Mouse (Mus musculus) liver, postnatal 0 days (tissue): Measurements from ENCODE around the gene Gm14569. TPM values are rescaled to one million over a fixed set of nuclear protein-coding genes. Genes with fewer than 3 reads are reported as not detected.

Source experiments
- ATAC-seq: fragments of 200-750 bp; cut with Nextera tagmentation; 2 replicates; pipeline ENCODE4 v1.8.0; 2017; ENCODE audit warnings: mild to moderate bottlenecking, moderate library complexity
- DNase-seq: peaks from one replicate; pipeline ENCODE4 v3.0.0-alpha.2; 2016
- H3K27ac ChIP-seq: fragments of 300-500 bp; sonication (generic); 2 replicates; pipeline ENCODE4 v1.5.1; 2014; ENCODE audit warnings: antibody characterized with exemption, moderate library complexity, mild to moderate bottlenecking, low read depth
- H3K27me3 ChIP-seq: fragments of 300-500 bp; sonication (generic); 2 replicates; pipeline ENCODE4 v1.6.1; 2014; ENCODE audit warnings: low read length, control low read depth, mixed read lengths; ENCODE audit not compliant: insufficient read depth
- H3K36me3 ChIP-seq: fragments of 300-500 bp; sonication (generic); replicated peaks from 2 replicates; pipeline ENCODE4 v1.6.1; 2014; ENCODE audit warnings: mild to moderate bottlenecking, control low read depth, low read length, moderate library complexity, mixed read lengths; ENCODE audit not compliant: insufficient read depth
- H3K4me1 ChIP-seq: fragments of 300-500 bp; sonication (generic); 2 replicates; pipeline ENCODE4 v1.6.1; 2014; ENCODE audit warnings: antibody characterized with exemption, mild to moderate bottlenecking, control low read depth; ENCODE audit not compliant: insufficient read depth
- H3K4me2 ChIP-seq: fragments of 300-500 bp; sonication (generic); 2 replicates; pipeline ENCODE4 v1.6.1; 2014; ENCODE audit warnings: low read depth, mild to moderate bottlenecking, low read length, moderate library complexity, mixed read lengths
- H3K4me3 ChIP-seq: fragments of 300-500 bp; sonication (generic); 2 replicates; pipeline ENCODE4 v1.5.1; 2014; ENCODE audit warnings: low read depth, low read length
- H3K9ac ChIP-seq: fragments of 300-500 bp; sonication (generic); replicated peaks from 2 replicates; pipeline ENCODE4 v1.6.1; 2014; ENCODE audit warnings: mild to moderate bottlenecking, moderate library complexity
- H3K9me3 ChIP-seq: fragments of 300-500 bp; sonication (generic); 2 replicates; pipeline ENCODE4 v1.6.1; 2016; ENCODE audit warnings: mild to moderate bottlenecking, control low read depth, low read length, mixed read lengths
- CTCF ChIP-seq: sonication (generic); IDR thresholded peaks from 2 replicates; pipeline ENCODE4 v1.5.1; 2016; ENCODE audit warnings: antibody characterized with exemption, low read depth
- EP300 ChIP-seq: IDR thresholded peaks from 2 replicates; pipeline ENCODE4 v1.6.1; 2016; ENCODE audit warnings: antibody characterized with exemption, low read depth, mild to moderate bottlenecking
- WGBS: fragments of 180-500 bp; shearing (Covaris S2); extraction: QIAGEN DNeasy Blood & Tissue Kit; methylation state at CpG from one replicate; pipeline ENCODE4 v1.1.7; 2014; ENCODE audit not compliant: insufficient replicate concordance; 5-methylcytosine and 5-hydroxymethylcytosine counted together
- polyA plus RNA-seq: library from polyadenylated mRNA; unstranded; fragments of >200 nt; fragmentation: Nextera tagmentation; extraction: Ambion mirVana; gene quantifications from 2 replicates; pipeline ENCODE4 v1.2.1, GENCODE M21; 2015

The Gm14569 gene
- polyA plus RNA-seq, 1 experiment from 2014 or later = not detected

DNA sequence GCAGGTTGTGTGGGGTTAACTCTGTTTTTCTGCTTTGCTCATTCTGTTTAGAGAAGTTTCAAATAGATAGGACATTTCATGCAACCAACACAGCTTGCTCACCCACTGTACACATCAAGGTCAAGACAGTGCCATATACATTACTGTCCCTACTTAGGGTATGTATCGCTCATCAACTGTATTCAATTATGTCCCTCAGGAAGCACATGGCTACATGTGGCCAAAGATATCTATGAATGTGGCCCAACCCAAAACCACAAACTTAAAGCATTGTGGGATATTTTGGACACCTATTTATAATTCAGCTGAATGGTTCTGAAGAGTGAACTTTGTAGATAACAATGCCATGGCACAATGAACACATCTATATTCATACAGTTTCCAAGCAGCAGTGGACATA lies 53.7 kb downstream of the Gm14569 start:
- Histone ChIP-seq H3K4me3 (no peak overlapping the region), H3K27ac (no peak overlapping the region), H3K36me3 (no peaks in the 10 kb centered on the region), H3K4me2 (no peak overlapping the region), H3K4me1 (no peaks in the 10 kb centered on the region), H3K9ac (no peak overlapping the region), H3K9me3 (no peaks in the 10 kb centered on the region), H3K27me3 (no peaks in the 10 kb centered on the region)
- WGBS = 50% methylated on average over 1 of the region's 1 CpGs
- DNase-seq = no peak
- no peak for ATAC-seq
- TF ChIP-seq EP300 = no peak
- TF ChIP-seq CTCF = no peak

DNA sequence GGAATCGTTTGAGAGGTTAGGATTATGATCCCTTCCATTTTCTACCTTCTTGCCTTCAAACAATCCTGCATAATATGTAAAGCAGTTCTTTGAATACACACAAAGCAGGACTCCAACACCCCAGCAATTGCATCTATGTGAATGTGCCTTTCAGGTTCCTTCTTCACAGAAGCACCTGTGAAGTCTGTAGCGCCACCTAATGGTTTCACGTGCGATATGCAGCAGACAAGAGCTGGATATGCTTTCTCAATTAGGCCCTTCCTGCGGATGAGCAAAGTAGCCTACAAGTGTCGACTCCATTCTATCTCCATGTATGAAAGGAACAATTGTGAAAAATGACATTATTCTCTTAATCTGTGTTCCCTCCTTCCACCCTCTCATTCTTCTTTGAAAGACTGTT lies 56.6 kb downstream of the Gm14569 start:
- H3K9me3 ChIP-seq = no peaks in the 10 kb centered on the region
- H3K36me3 ChIP-seq = no peaks in the 10 kb centered on the region
- H3K27ac ChIP-seq = no peak overlapping the region
- TF ChIP-seq EP300 (no peak), CTCF (peak; percentile 35; the same call in 1 of the 2 replicates)
- H3K27me3 ChIP-seq = no peaks in the 10 kb centered on the region
- no peak overlapping the region for H3K9ac ChIP-seq
- H3K4me3 ChIP-seq = no peak overlapping the region
- DNase-seq (no peak), ATAC-seq (no peak)
- WGBS = 43% methylated on average over 6 of the region's 6 CpGs
- H3K4me2 ChIP-seq = no peak overlapping the region
- H3K4me1 ChIP-seq = no peaks in the 10 kb centered on the region

DNA sequence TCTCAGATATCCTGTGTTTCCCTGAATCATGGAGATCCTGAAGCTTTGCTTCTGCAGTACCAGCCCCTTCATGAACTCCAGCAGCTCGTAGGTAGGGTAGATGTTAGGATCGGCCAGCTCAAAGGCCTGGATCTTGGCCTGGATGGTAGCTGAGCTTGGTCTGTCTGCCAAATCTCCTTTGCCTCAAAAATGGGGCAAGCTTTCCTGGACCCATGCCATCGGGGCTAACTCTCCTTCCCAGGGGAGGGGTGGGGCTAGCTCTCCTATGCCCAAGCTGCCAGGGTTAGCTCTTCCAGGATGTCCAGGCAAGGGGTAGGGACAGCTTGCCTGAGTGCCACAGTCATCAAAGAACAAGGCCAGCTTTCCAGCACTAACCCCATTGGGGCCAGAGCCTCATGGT lies 72.5 kb downstream of the Gm14569 start:
- ATAC-seq (no peak), DNase-seq (no peak)
- H3K9ac ChIP-seq = no peak overlapping the region
- H3K27me3 ChIP-seq = no peaks in the 10 kb centered on the region
- no peak overlapping the region for H3K4me2 ChIP-seq
- no peak overlapping the region for H3K27ac ChIP-seq
- H3K4me1 ChIP-seq = no peaks in the 10 kb centered on the region
- no peaks in the 10 kb centered on the region for H3K9me3 ChIP-seq
- no peaks in the 10 kb centered on the region for H3K36me3 ChIP-seq
- TF ChIP-seq EP300 (no peak), CTCF (no peak)
- WGBS = 64% methylated on average over 3 of the region's 3 CpGs
- no peak overlapping the region for H3K4me3 ChIP-seq

DNA sequence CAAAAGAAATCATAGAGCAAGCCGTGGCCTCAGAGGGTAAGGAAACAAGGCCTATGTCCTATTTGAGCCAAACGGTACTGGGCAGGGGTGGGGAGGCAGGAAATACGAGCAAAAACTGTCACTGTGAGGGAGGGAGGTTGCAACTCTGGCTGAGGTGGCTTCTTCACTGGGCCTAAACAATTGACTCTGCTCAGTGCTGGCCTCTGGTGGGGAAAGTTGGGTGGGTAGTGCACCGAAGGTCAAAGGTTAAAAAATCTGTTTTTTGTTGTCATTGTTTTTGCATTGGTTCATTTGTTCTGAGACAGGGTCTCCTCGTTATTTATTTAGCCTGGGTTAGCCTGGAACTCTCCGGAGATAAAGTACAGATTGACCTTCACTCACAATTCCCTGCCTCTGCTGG lies 89.3 kb downstream of the Gm14569 start:
- 57% methylated on average over 6 of the region's 6 CpGs for WGBS
- Histone ChIP-seq H3K4me3 (no peak overlapping the region), H3K4me2 (no peak overlapping the region), H3K36me3 (no peaks in the 10 kb centered on the region), H3K9me3 (no peaks in the 10 kb centered on the region), H3K9ac (no peak overlapping the region), H3K27ac (no peak overlapping the region), H3K4me1 (no peaks in the 10 kb centered on the region), H3K27me3 (no peaks in the 10 kb centered on the region)
- DNase-seq (no peak), ATAC-seq (no peak)
- TF ChIP-seq CTCF (peak; percentile 38), EP300 (no peak)

DNA sequence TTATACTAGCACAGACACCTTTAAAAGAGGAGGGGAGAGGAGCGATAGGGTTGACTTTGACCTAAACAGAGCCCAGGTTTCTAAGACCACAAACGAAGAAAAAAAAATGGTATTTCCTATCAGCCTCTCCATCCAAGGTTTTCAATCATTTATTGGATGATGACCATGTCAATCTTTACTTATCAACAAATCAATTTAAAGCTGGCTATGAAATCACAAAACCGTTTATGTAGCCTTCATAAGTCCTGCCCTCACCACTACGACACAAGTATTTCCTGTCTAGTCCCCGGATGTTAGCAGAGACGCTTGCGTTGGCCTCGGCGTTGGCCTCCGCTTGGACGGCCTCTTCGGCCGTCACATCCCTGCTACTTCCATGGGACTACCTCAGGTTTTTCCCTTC lies 90.7 kb downstream of the Gm14569 start, which contains the start of gene Gm6268:
Gene Gm6268, plus strand, starts transcription at position 301 of the 400 bp plus-strand sequence.
- no peak within 1 kb of the TSS for H3K4me3 ChIP-seq
- no peak within 1 kb of the TSS for H3K4me2 ChIP-seq
- ATAC-seq (no peak), DNase-seq (no peak)
- no peaks in the 10 kb centered on the region for H3K4me1 ChIP-seq
- H3K27ac ChIP-seq = no peak within 1 kb of the TSS
- 85% methylated on average over 13 of the region's 13 CpGs for WGBS
- H3K9ac ChIP-seq = no peak within 1 kb of the TSS
- TF ChIP-seq CTCF (no peak), EP300 (no peak)
- no peaks in the 10 kb centered on the region for H3K27me3 ChIP-seq
- no peaks in the 10 kb centered on the region for H3K36me3 ChIP-seq
- no peaks in the 10 kb centered on the region for H3K9me3 ChIP-seq

DNA sequence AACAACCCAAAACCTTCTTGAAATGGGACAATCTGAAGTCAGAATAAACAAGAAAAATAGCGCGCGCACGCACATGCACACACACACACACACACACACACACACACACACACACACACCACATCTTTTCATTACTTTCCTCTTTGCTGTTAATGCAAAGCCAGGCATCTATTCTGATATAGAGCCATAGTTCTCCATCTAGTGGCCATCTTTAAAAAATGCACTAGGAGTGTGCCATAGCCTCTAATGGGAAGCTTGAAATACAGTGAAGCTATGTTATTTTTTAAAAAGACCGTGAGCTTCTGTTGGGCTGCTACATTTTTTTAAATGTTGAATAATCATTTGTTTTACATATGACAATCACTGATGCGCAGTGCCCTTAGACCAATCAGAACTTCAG lies 98.4 kb downstream of the Gm14569 start:
- 35% methylated on average over 6 of the region's 6 CpGs for WGBS
- ATAC-seq = no peak
- Histone ChIP-seq H3K4me1 (no peaks in the 10 kb centered on the region), H3K9me3 (no peaks in the 10 kb centered on the region), H3K36me3 (no peaks in the 10 kb centered on the region), H3K4me3 (no peak overlapping the region), H3K27ac (no peak overlapping the region), H3K27me3 (no peaks in the 10 kb centered on the region), H3K4me2 (no peak overlapping the region), H3K9ac (no peak overlapping the region)
- TF ChIP-seq CTCF = peak; percentile 48
- TF ChIP-seq EP300 = no peak
- no peak for DNase-seq

DNA sequence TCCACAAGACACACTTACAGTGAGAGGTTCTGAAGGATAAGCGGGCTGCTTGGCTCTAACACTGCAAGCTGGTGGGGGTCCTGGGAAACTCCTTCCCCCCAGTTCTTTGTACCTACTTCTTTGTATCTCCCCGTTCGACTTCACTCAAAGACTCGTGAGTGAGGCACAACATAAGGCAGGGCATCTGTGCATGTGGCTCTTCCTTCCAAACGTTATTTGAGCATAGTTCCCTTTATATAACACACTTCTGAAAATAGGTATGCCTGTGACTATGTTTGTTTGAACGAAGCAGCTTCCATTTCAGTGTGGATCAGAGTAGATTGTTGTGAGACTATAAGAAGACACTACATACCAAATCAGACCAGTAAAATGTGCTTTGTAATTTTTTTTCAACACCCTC lies 99.0 kb downstream of the Gm14569 start:
- 62% methylated on average over 6 of the region's 6 CpGs for WGBS
- no peak for TF ChIP-seq CTCF
- TF ChIP-seq EP300 = no peak
- H3K4me2 ChIP-seq = no peak overlapping the region
- H3K27ac ChIP-seq = no peak overlapping the region
- H3K9ac ChIP-seq = no peak overlapping the region
- DNase-seq = no peak
- no peaks in the 10 kb centered on the region for H3K36me3 ChIP-seq
- ATAC-seq = no peak
- no peaks in the 10 kb centered on the region for H3K27me3 ChIP-seq
- no peak overlapping the region for H3K4me3 ChIP-seq
- no peaks in the 10 kb centered on the region for H3K9me3 ChIP-seq
- no peaks in the 10 kb centered on the region for H3K4me1 ChIP-seq
